Mouse (Mus musculus) thymus, adult 2 months (tissue): ENCODE measurements at regions not wholly inside any gene's neighbourhood (a gene's known extent, or its start where the extent isn't known, plus 50 kb on each side); places are given as distances from the start of the nearest gene placed in this dataset.

Experiments
- DNase-seq: peaks from one replicate; pipeline ENCODE4 v3.0.0; 2021
- H3K27ac ChIP-seq: fragments of 200-500 bp; 2 replicates; pipeline ENCODE4 v1.5.1; 2012; ENCODE audit warnings: low read length, control low read depth; ENCODE audit not compliant: control insufficient read depth, insufficient read depth
- H3K27me3 ChIP-seq: fragments of 200-500 bp; 2 replicates; pipeline ENCODE4 v1.6.1; 2012; ENCODE audit warnings: mild to moderate bottlenecking, low read length, moderate library complexity, mixed read lengths; ENCODE audit not compliant: control insufficient read depth, insufficient read depth
- H3K36me3 ChIP-seq: fragments of 200-500 bp; 2 replicates; pipeline ENCODE4 v1.6.1; 2012; ENCODE audit warnings: mild to moderate bottlenecking, low read length, moderate library complexity; ENCODE audit not compliant: control insufficient read depth, insufficient read depth
- H3K4me1 ChIP-seq: fragments of 200-500 bp; replicated peaks from 2 replicates; pipeline ENCODE4 v1.6.1; 2012; ENCODE audit warnings: low read length; ENCODE audit not compliant: control insufficient read depth, insufficient read depth
- H3K4me3 ChIP-seq: fragments of 200-500 bp; 2 replicates; pipeline ENCODE4 v1.5.1; 2012; ENCODE audit warnings: mild to moderate bottlenecking, low read length, control low read depth, moderate library complexity; ENCODE audit not compliant: control insufficient read depth, insufficient read depth
- CTCF ChIP-seq: fragments of 200-500 bp; IDR thresholded peaks from 2 replicates; pipeline ENCODE4 v1.5.1; 2012; ENCODE audit warnings: mild to moderate bottlenecking, control low read depth, low read length, moderate library complexity, borderline replicate concordance; ENCODE audit not compliant: control insufficient read depth, poor library complexity, insufficient read depth; ENCODE audit errors: extremely low read depth
- POLR2A ChIP-seq: fragments of 200-500 bp; IDR thresholded peaks from 2 replicates; pipeline ENCODE4 v1.6.1; 2012; ENCODE audit warnings: mild to moderate bottlenecking, low read length, control low read depth, moderate library complexity; ENCODE audit not compliant: control insufficient read depth, poor library complexity, insufficient read depth; ENCODE audit errors: extremely low read depth
- WGBS: fragments of 180-500 bp; shearing (Covaris S2); methylation state at CpG from one replicate; pipeline ENCODE4 v1.1.7; 2018; 5-methylcytosine and 5-hydroxymethylcytosine counted together

DNA sequence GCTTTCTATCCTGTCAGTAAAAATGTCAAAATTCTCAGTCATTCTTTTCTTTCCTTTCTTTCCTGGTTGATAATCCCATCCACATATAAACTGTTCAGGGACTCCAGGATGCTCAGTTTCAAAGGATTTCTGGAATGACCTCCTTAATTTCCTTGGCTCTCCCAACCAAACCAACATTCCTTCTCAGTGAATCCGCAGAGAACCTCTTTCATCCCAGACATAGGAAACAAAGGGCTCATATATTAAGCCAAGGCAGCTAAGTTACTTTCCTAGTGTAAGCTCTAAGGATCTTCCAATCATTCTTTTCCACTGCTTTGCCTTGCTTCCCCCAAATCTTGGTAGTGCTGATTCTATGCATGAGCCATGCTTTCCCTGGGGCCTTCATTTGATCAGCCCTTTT, 69.5 kb upstream of the Dcn start:
- no peaks in the 10 kb centered on the region for H3K36me3 ChIP-seq
- TF ChIP-seq POLR2A: no peak
- WGBS: 83% methylated on average over 1 of the region's 1 CpGs
- H3K4me1 ChIP-seq: no peaks in the 10 kb centered on the region
- no peaks in the 10 kb centered on the region for H3K27me3 ChIP-seq
- no peak overlapping the region for H3K27ac ChIP-seq
- DNase-seq: no peak
- no peak overlapping the region for H3K4me3 ChIP-seq

- Histone ChIP-seq H3K27ac (no peak overlapping the region), H3K4me3 (no peak overlapping the region), H3K27me3 (no peaks in the 10 kb centered on the region), H3K4me1 (no peaks in the 10 kb centered on the region), H3K36me3 (no peaks in the 10 kb centered on the region)
- no peak for DNase-seq
- WGBS: 56% methylated on average over 1 of the region's 1 CpGs
- TF ChIP-seq POLR2A (no peak), CTCF (no peak)
Observed at GRCm38 (mm10) chr10:97422579-97422978, 56.8 kb upstream of the Dcn start.

- no peak for TF ChIP-seq POLR2A
- TF ChIP-seq CTCF: no peak
Observed at GRCm38 (mm10) chr10:97423039-97423700, 56.2 kb upstream of the Dcn start.

More at GRCm38 (mm10) chr10:97423039-97423700, 56.2 kb upstream of the Dcn start:
- H3K4me1 ChIP-seq: no peaks in the 10 kb centered on the region
- H3K27ac ChIP-seq: no peak overlapping the region
- no peaks in the 10 kb centered on the region for H3K36me3 ChIP-seq
- whole genome bisulfite sequencing: 84% methylated on average over 4 of the region's 4 CpGs
- no peak for DNase-seq
- H3K27me3 ChIP-seq: no peaks in the 10 kb centered on the region
- no peak overlapping the region for H3K4me3 ChIP-seq
